Mouse (Mus musculus): Measurements from ENCODE around the gene Ppp1r16b. TPM values are rescaled to one million over a fixed set of nuclear protein-coding genes. Genes with fewer than 3 reads are reported as not detected.

Ppp1r16b gene
- polyA plus RNA-seq, 1 experiment = 22.2 TPM

GRCm38 (mm10) chr2:158772808-158773207, 107.6 kb downstream of the Ppp1r16b start:
- no peak for TF ChIP-seq POLR2A (IDR thresholded peaks at IDR 0.05; ENCODE audit: low read depth, low read length)
- no peak for TF ChIP-seq CTCF (conservative IDR thresholded peaks at IDR 0.05; ENCODE audit: insufficient read depth, insufficient read length, low read depth, low read length)

GRCm38 (mm10) chr2:158774886-158775285, 109.7 kb downstream of the Ppp1r16b start:
- no peaks in the 10 kb centered on the region for H3K36me3 ChIP-seq (ENCODE audit: control insufficient read depth, insufficient read depth, low read length)
- H3K4me1 ChIP-seq (ENCODE audit: control insufficient read depth, insufficient read depth, low read length) = no peaks in the 10 kb centered on the region
- WGBS = 77% methylated on average over 8 of the region's 8 CpGs
- no peaks in the 10 kb centered on the region for H3K27me3 ChIP-seq (replicated peaks; ENCODE audit: control insufficient read depth, insufficient read depth, low read length)
- no peak overlapping the region for H3K27ac ChIP-seq (ENCODE audit: insufficient read depth, low read depth, low read length)
- H3K4me3 ChIP-seq (ENCODE audit: insufficient read depth, low read depth, low read length) = no peak overlapping the region
- DNase-seq = no peak
- no peak for TF ChIP-seq CTCF (conservative IDR thresholded peaks at IDR 0.05; ENCODE audit: insufficient read depth, insufficient read length, low read depth, low read length)
- no peak for TF ChIP-seq POLR2A (IDR thresholded peaks at IDR 0.05; ENCODE audit: low read depth, low read length)

More at GRCm38 (mm10) chr2:158772808-158773207, 107.6 kb downstream of the Ppp1r16b start:
- 88% methylated on average over 13 of the region's 13 CpGs for WGBS
- no peak overlapping the region for H3K4me3 ChIP-seq (ENCODE audit: insufficient read depth, low read depth, low read length)
- H3K27ac ChIP-seq (ENCODE audit: insufficient read depth, low read depth, low read length) = no peak overlapping the region
- no peaks in the 10 kb centered on the region for H3K4me1 ChIP-seq (ENCODE audit: control insufficient read depth, insufficient read depth, low read length)
- H3K27me3 ChIP-seq (replicated peaks; ENCODE audit: control insufficient read depth, insufficient read depth, low read length) = no peaks in the 10 kb centered on the region
- H3K36me3 ChIP-seq (ENCODE audit: control insufficient read depth, insufficient read depth, low read length) = no peaks in the 10 kb centered on the region
- no peak for DNase-seq

GRCm38 (mm10) chr2:158776716-158777115, 111.5 kb downstream of the Ppp1r16b start:
- no peak overlapping the region for H3K27ac ChIP-seq (ENCODE audit: insufficient read depth, low read depth, low read length)
- DNase-seq = no peak
- TF ChIP-seq CTCF (conservative IDR thresholded peaks at IDR 0.05; ENCODE audit: insufficient read depth, insufficient read length, low read depth, low read length) (no peak), POLR2A (IDR thresholded peaks at IDR 0.05; ENCODE audit: low read depth, low read length) (no peak)
- H3K4me3 ChIP-seq (ENCODE audit: insufficient read depth, low read depth, low read length) = no peak overlapping the region
- H3K36me3 ChIP-seq (ENCODE audit: control insufficient read depth, insufficient read depth, low read length) = no peaks in the 10 kb centered on the region
- 86% methylated on average over 4 of the region's 4 CpGs for WGBS
- no peaks in the 10 kb centered on the region for H3K27me3 ChIP-seq (replicated peaks; ENCODE audit: control insufficient read depth, insufficient read depth, low read length)
- no peaks in the 10 kb centered on the region for H3K4me1 ChIP-seq (ENCODE audit: control insufficient read depth, insufficient read depth, low read length)

GRCm38 (mm10) chr2:158777490-158777889, 112.3 kb downstream of the Ppp1r16b start:
- Histone ChIP-seq H3K27me3 (replicated peaks; ENCODE audit: control insufficient read depth, insufficient read depth, low read length) (no peaks in the 10 kb centered on the region), H3K36me3 (ENCODE audit: control insufficient read depth, insufficient read depth, low read length) (no peaks in the 10 kb centered on the region), H3K4me1 (ENCODE audit: control insufficient read depth, insufficient read depth, low read length) (no peaks in the 10 kb centered on the region), H3K27ac (ENCODE audit: insufficient read depth, low read depth, low read length) (no peak overlapping the region), H3K4me3 (ENCODE audit: insufficient read depth, low read depth, low read length) (no peak overlapping the region)
- 74% methylated on average over 6 of the region's 6 CpGs for WGBS
- no peak for TF ChIP-seq POLR2A (IDR thresholded peaks at IDR 0.05; ENCODE audit: low read depth, low read length)
- TF ChIP-seq CTCF (conservative IDR thresholded peaks at IDR 0.05; ENCODE audit: insufficient read depth, insufficient read length, low read depth, low read length) = no peak
- DNase-seq = no peak

GRCm38 (mm10) chr2:158778349-158778748, 113.2 kb downstream of the Ppp1r16b start:
- H3K36me3 ChIP-seq (ENCODE audit: control insufficient read depth, insufficient read depth, low read length) = no peaks in the 10 kb centered on the region
- TF ChIP-seq CTCF (conservative IDR thresholded peaks at IDR 0.05; ENCODE audit: insufficient read depth, insufficient read length, low read depth, low read length) (no peak), POLR2A (IDR thresholded peaks at IDR 0.05; ENCODE audit: low read depth, low read length) (no peak)
- 79% methylated on average over 7 of the region's 7 CpGs for WGBS
- no peaks in the 10 kb centered on the region for H3K27me3 ChIP-seq (replicated peaks; ENCODE audit: control insufficient read depth, insufficient read depth, low read length)
- no peak overlapping the region for H3K27ac ChIP-seq (ENCODE audit: insufficient read depth, low read depth, low read length)
- DNase-seq = no peak
- H3K4me1 ChIP-seq (ENCODE audit: control insufficient read depth, insufficient read depth, low read length) = no peaks in the 10 kb centered on the region
- H3K4me3 ChIP-seq (ENCODE audit: insufficient read depth, low read depth, low read length) = no peak overlapping the region

- H3K27me3 ChIP-seq (replicated peaks; ENCODE audit: control insufficient read depth, insufficient read depth, low read length) = no peaks in the 10 kb centered on the region
- no peaks in the 10 kb centered on the region for H3K36me3 ChIP-seq (ENCODE audit: control insufficient read depth, insufficient read depth, low read length)
- TF ChIP-seq POLR2A (IDR thresholded peaks at IDR 0.05; ENCODE audit: low read depth, low read length) = no peak
- TF ChIP-seq CTCF (conservative IDR thresholded peaks at IDR 0.05; ENCODE audit: insufficient read depth, insufficient read length, low read depth, low read length) = no peak
- no peak overlapping the region for H3K27ac ChIP-seq (ENCODE audit: insufficient read depth, low read depth, low read length)
- H3K4me1 ChIP-seq (ENCODE audit: control insufficient read depth, insufficient read depth, low read length) = no peaks in the 10 kb centered on the region
- DNase-seq = no peak
- no peak overlapping the region for H3K4me3 ChIP-seq (ENCODE audit: insufficient read depth, low read depth, low read length)
- WGBS = 91% methylated on average over 7 of the region's 7 CpGs
Measured at GRCm38 (mm10) chr2:158781126-158781525, 115.9 kb downstream of the Ppp1r16b start.

GRCm38 (mm10) chr2:158786927-158787795, 122.0 kb downstream of the Ppp1r16b start:
- TF ChIP-seq POLR2A (IDR thresholded peaks at IDR 0.05; ENCODE audit: low read depth, low read length) (no peak), CTCF (conservative IDR thresholded peaks at IDR 0.05; ENCODE audit: insufficient read depth, insufficient read length, low read depth, low read length) (no peak)
- Histone ChIP-seq H3K36me3 (ENCODE audit: control insufficient read depth, insufficient read depth, low read length) (no peaks in the 10 kb centered on the region), H3K27ac (ENCODE audit: insufficient read depth, low read depth, low read length) (no peak overlapping the region), H3K27me3 (replicated peaks; ENCODE audit: control insufficient read depth, insufficient read depth, low read length) (no peaks in the 10 kb centered on the region), H3K4me3 (ENCODE audit: insufficient read depth, low read depth, low read length) (no peak overlapping the region), H3K4me1 (ENCODE audit: control insufficient read depth, insufficient read depth, low read length) (no peaks in the 10 kb centered on the region)
- DNase-seq = peak; percentile 19
- WGBS = 87% methylated on average over 14 of the region's 14 CpGs

Measured in kidney, adult 2 months (tissue).